Mouse (Mus musculus) spleen, adult 12 weeks (tissue): Measurements from ENCODE around the gene Tfap2b.

ENCODE experiments used
- DNase-seq: peaks from one replicate; pipeline ENCODE4 v3.0.0; 2022; ENCODE audit warnings: low spot score

The Tfap2b gene

GRCm38 (mm10) chr1:19208641-19209358 is at the start of gene Tfap2b:
Gene Tfap2b (plus strand): TSS chr1:19208914.
- no peak for DNase-seq

DNA sequence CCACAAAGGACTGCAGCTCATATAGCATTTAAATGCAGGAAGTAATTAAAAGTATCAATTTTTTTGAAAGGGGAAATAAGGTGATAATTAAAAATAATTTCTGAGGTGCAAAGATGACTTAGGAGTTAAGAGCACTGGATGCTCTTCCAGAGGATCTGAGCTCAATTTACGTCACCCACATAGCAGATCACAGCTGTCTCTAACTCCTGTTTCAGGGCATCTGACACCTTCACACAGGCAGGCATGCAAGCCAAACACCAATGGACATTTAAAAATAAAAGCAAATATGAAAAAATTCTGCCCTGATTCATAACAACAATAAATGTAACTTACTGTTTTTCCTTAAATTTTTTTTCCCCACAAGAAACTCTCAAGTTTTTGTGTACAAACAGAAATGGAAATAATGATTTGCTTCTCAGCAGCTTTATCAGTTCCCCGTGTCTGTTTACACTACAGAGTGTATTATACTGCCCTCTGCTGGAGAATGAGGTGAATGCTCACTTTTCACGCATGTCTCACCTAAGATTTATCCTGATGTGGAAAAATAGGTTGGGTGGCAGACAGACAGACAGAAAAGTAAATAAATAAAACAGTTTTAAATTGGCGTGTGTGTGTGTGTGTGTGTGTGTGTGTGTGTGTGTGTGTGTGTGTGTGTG is 29.8 kb upstream of the Tfap2b start:
- no peak for DNase-seq

GRCm38 (mm10) chr1:19205649-19206048 is 3.1 kb upstream of the Tfap2b start:
- no peak for DNase-seq

GRCm38 (mm10) chr1:19206194-19206593 is 2.5 kb upstream of the Tfap2b start:
- DNase-seq = no peak

DNA sequence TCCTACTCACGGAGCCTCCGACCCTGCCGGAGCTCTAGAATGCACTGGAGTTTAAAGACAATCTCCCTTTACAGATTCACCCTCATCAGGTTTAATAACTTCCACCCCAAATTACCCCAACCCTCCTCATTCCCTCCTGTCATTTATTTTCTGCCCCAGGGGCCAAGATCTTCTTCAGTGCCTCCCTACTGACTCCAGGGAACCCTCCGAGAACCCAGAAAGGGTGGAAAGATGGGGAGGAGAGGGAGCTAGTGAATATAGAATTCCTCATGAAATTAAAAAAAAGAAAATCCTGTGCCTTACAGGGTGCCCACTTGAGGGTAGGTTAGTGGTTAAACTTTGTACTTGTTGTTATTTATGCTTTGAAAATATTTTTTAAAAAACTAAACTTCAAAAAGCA is 1.1 kb upstream of the Tfap2b start:
- no peak for DNase-seq

- DNase-seq = no peak
These were observed 638 bp downstream of the Tfap2b start for GRCm38 (mm10) chr1:19209359-19209745.

DNA sequence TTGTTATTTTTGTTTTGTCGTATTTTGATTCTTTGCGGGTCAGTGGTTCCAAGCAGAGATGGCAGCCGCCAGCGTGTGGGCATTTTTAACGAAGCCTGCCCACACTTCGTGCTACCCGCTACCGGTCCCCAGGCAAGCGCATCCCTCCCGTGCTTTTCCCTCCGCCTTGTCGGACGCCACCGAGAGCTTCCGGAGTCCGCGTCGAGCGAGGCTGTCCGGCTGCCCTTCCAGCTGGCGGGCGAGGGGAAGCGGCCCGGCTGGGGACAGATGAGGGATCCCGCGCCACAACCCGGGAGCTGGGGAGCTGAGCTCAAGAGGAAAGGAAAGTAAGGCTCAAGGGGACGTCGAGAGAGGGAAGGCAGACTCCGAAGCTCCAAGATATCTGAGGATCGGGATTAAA is 1.1 kb downstream of the Tfap2b start:
- no peak for DNase-seq

DNA sequence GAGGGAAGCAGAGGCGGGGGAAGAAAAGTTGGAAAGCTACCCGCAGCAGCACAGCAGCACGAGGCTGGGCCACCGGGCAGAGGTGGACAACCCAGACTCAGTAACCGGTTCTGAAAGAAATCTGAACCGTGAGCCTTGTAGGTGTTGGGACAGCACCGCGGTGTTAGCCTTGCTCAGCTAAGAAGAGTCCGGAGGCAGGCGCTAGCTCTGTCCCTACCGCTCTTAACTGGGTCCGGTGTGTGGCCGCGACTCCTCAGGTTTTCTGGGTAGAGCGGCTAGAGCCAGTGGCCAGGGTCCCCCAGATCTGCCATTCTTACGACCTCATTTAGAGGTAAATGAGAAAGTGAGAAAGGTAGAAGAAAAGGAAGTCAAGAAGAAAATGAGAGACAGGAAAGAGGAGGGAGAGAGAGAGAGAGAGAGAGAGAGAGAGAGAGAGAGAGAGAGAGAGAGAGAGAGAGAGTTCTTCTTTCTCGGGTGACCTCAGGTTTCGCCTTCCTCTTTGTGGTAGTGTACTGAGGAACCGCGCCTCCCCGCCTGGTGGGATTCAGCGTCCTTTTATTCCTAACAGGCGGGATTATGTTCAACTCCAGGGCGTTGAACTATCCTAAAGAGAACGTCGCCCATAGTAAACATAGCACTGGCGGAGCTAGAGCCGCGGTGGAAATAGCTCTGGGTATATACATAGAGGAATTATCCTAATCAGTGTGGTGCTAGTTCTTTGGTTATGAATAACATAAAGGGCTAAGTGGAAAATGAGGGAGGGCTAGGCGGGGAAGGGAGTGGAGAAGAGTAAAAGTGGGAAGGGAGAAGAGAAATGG is 1.7 kb downstream of the Tfap2b start:
- no peak for DNase-seq

DNA sequence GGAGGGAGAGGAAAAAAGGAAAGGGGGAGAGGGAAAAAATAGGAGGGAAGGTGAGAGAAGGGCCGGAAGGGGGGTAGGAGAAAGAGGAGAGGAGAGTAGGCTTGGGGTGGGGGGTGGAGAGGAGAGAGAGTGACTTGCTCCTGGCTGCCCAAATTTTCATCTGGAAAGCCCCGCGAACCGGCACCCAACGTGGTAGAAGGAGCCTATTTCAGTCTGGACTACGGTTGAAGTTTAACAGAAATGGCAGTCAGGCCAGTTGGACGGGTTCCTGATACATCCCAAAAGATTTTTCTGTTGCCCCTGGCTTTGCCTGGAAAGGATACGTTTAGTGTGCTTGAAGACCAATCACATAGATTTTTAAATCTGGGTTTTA is 2.3 kb downstream of the Tfap2b start:
- no peak for DNase-seq

DNA sequence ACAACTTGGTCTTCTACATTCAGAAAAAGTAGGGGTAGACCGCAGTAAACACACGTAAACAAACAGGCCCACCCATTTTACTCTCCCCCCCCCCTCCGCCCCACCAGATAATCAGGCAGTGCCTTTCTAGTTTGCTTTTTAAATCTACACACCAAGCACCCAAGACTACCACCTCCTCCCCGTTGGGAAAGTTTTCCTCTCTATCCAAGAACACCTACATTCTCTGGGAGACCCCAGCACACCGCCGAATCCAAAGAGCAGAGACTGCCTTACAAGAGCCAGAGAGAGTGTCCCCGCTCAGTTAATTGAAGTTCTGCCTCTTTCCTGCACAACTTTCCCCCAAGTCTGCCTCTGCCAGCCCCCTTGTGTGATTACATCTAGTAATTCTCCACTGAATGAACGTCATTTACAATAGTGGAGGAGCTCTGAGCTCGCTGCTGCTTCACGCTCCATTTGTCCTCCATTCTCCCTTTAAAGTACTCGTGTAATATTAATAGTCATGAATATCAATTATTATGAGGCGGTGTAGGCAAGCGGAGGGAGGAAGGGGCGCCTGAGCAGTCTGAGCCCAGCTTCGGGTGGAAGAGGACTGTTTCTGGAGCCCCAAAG is 2.9 kb downstream of the Tfap2b start:
- DNase-seq = no peak

- DNase-seq = no peak
These were observed 4.0 kb downstream of the Tfap2b start for GRCm38 (mm10) chr1:19212691-19213090.

DNA sequence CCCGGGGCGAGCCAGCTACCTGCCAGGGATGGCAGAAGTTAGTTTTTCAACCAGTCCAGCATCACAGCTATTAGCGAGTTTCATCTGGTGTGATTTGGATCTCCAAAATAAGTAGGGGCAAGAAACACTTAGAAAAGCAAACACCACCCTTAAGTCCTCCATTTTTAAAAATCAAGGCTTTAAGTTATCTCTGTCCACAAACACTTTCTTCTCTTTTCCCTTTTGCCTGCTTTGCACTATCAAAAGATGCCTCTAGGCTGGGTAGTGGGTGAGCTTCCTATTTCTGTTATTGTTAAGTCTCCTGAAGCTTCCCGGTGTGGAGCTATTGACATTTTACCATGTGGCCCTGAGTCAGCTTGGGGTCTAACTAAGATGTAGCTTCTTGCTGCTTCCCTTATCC is 4.5 kb downstream of the Tfap2b start:
- no peak for DNase-seq

DNA sequence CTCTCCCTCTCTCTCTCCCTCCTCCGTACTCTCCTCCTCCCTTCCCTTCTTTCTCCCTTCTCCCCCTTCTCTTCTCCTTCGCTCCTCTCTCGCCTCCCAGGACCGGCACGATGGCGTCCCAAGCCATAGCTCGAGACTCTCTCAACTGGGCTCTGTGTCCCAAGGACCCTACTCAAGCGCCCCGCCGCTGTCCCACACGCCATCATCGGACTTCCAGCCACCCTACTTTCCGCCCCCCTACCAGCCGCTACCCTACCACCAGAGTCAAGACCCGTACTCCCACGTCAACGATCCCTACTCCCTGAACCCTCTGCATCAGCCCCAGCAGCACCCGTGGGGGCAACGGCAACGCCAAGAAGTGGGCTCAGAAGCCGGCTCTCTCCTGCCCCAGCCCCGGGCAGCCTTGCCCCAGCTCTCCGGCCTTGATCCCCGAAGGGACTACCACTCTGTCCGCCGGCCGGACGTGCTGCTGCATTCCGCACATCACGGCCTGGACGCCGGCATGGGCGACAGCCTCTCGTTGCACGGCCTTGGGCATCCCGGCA is 5.2 kb downstream of the Tfap2b start:
- no peak for DNase-seq

DNA sequence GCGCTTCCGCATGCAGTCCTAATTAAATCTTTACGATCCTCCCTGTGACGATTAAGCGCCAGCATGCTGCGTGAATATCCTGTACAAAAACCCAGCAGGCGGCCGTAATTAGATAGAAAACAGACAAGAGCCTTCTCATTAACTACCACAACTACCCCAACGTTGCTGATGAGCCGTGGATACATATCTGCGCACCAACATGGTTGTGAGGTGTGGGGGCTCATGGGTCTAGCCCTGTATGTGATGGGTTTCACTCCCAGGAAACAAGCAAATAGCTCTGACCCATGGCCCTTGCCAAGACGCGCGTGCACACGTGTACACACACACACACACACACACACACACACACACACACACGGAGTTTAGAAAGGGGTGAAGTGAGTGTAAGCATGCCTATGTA is 8.7 kb downstream of the Tfap2b start:
- no peak for DNase-seq

DNA sequence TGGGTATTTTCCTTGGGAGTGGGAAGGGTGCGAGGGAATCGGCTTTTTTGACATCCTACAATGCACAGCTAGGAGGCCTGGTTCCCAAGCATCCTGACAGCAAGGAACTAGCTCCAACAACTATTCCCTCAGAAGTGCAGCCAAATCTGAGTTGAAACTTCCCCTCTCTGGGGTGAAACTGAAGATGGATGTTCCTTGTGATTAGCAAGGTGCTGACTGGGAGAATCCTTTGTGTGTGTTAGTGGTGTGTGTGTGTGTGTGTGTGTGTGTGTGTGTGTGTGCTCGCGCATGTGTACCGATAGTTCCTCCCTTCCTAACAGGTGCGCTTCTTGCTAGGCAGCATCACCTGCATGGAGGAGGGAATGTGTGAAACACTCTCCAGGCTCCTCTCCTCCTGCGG is 9.5 kb downstream of the Tfap2b start:
- no peak for DNase-seq

DNA sequence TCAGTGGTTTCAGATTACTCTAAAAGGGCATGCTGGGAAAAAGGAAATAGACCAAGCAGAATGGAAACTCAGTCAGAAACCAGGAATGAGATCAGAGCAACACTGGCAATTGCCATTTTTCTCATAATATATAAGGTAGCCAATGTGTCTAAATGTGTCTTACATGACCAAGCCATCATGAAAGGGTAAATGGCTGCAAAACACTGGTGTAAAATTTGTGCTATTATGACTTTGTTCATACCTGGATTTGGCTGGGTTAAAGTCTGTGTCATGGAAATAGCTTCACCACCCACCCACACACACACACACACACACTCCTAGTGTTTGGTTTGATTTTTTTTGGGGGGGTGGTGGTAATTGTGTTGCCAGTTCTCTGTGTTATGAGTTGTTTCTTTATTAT is 10.7 kb downstream of the Tfap2b start:
- no peak for DNase-seq

DNA sequence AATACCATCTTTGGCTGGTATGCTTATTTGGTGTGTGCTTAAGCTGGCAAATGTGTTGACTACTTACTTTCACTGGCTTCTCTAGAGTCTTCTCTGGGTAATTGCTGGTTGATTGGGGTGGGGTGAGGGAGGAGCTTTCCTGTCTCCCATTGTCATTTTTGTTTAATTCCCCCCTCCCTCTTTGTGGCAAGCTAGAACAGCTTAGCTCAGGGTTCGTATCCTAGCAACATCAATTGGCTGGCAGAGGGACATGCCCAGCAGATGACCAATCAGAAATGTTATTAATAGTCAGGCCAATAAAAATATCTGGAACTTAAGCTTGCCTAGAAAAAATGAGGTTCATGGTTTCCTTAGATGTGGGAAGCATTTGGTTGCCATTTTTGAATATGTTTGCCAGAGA is 11.8 kb downstream of the Tfap2b start:
- no peak for DNase-seq

- DNase-seq = no peak
These were observed 12.9 kb downstream of the Tfap2b start for GRCm38 (mm10) chr1:19221601-19222000.

GRCm38 (mm10) chr1:19226699-19227098 is 18.0 kb downstream of the Tfap2b start:
- no peak for DNase-seq

GRCm38 (mm10) chr1:19230926-19231573 is 22.3 kb downstream of the Tfap2b start:
- DNase-seq = no peak

DNA sequence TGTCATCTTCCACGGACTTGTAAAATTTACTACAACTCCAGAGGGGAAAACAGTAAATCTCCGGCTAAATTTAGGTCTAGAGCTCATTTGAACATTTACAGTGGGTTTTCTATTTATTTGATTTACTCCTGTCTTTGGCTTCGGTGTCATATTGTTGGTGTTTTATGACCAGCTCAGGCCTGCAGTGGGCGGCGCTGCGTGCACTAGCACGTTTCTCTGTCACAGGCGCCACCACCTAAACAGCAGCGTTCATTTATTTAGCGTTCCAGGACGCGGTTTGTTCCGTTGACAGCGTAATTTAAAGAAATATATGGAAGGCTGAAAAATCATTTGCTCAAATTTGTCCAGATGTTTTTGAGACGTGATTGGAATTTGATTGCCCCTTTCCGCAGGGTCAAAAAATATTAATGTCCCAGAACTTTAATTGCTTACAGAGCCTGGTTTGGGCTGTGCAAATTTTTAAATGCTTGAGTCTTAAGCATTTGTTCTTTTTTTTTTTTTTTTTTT is 22.9 kb downstream of the Tfap2b start:
- DNase-seq = no peak

DNA sequence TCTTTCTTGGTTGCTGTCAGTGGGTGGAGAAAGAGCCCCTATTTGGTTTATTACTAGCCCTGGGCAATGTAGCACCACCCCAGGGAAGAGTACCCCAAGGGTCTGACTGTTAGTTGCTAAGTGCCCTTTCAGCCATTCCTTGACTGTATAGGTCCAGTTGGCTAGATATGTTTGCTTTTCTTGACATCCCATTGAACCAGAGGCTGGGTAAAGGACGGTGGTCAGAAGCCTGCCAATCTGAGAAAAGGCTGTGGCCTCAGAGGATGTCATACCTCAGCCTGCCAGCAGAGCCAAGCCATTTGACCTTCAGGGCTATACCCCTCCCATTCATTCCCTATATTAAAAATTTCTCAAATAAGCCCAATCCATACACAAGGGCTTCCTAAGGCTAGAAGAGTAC is 24.0 kb downstream of the Tfap2b start:
- no peak for DNase-seq
